Mouse (Mus musculus) heart, postnatal 10 days (tissue): ENCODE measurements around the gene Gm43738. TPM values are rescaled to one million over a fixed set of nuclear protein-coding genes. Genes with fewer than 3 reads are reported as not detected.
"Not testable (repeated sequence)": the region's sequence is repeated elsewhere in the genome, so short reads cannot be mapped to it uniquely, and the experiment has no call there.

ENCODE experiments used
- DNase-seq, 2 experiments: peaks; one replicate each; pipeline ENCODE4 v3.0.0; 2021
- intact Hi-C: fragments of 180-260 bp; cut with DNase I; formaldehyde crosslinking; loops from one replicate; pipeline ENCODE4 v1.15.1; 2025
- total RNA-seq, 2 experiments: library from RNA; stranded (reverse); gene quantifications; 2 replicates each; pipeline ENCODE4 v1.2.3; 2021

Gene Gm43738
- total RNA-seq, 2 experiments from 2014 or later, result not detected

DNA sequence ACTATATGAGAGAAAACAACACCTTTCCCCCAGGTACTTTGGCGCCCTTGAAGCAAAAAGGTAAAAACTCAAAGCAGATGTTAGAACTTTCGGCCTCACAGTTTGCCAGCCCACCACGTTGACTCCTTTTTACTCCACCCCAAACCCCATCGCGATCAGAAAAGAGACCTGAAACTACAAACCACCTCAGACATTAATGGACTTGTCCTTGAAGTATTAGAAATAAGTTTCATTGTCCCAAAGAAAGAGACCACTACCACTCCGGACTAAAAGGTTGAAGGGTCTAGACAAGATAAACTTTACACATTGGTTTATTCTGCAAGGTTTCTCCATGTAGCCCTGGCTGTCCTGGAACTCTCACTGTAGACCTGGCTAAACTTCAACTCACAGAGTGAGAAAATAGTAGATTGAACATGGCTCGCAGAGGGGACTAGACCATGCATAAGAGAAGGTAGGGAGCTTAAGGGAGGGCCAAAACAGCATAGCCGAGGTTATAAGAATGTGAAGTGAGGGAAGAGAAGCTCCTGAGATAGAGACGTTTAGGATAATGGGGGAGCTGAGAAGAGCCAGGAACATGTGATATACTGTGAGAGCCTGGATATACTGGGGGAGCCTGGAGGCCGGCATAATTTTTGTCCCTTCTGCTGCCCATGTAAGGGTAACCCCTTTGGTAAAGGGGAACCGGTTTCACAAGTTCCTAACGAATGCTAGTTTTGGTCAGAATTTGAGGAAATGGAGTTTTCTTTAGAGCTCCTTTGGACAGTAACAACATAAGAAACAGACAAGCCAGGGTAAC is 1.8 kb upstream of the Gm43738 start:
- no peak for DNase-seq
- intact Hi-C loops, result loop anchor here (10.0 kb wide), 1 partner anchor 202 kb away; no protein-coding TSS in a partner anchor

- DNase-seq, result peak; percentile 97 to 98
- intact Hi-C loops, result loop anchor here (10.0 kb wide), 1 partner anchor 203 kb away; no protein-coding TSS in a partner anchor
Measured at GRCm38 (mm10) chr3:89101812-89102494, 1.1 kb upstream of the Gm43738 start, which contains the start of gene Fdps. TSS of gene Fdps (minus strand) at chr3:89101959.

DNA sequence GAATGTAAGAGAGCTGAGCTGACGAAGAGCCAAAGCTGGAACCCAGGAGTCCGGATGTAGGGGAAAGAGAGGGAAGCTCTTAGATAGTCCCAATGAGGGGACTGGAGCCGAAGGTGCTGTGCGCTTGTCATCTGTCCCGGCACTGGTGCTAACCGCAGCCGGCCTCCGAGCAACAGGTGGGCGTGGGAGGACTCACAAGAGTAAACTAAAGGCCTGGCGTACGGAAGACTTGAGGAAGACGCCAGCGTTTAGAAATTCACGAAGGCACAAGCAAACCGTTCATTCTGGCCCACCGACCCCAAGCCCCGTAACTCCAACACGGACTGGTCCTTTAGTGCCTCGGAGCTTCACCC is 536 bp upstream of the Gm43738 start:
- intact Hi-C loops, result loop anchor here (10.0 kb wide), 1 partner anchor 203 kb away; no protein-coding TSS in a partner anchor
- DNase-seq, result no peak

- intact Hi-C loops, result loop anchor here (5.0 kb wide), 1 partner anchor 63 kb away; no protein-coding TSS in a partner anchor
- no peak for DNase-seq
Measured at GRCm38 (mm10) chr3:89094021-89094420, 6.9 kb downstream of the Gm43738 start.

DNA sequence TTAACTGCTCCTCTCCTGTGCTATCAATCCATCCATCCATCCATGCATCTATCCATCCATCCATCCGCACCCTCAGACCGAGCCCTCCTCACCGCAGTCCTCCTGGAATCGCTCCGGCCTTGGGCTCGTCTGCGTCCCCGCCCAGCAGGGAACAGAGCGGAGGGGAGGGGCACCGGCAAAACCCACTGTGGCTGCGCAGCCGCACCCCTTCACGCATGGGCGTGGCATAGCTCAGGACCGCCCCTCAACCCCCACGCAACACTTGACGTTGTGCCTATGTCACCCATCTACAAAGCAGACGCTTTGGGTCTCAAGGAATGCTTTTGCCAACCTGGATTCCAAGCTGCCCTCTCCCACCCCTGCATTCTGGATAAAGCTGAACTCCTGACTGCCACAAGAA is 7.7 kb downstream of the Gm43738 start, which contains the start of gene Rusc1:
Rusc1 (minus strand) TSS at position 137 of the 400 bp plus-strand sequence.
- DNase-seq, result peak; percentile 84 to 87
- intact Hi-C loops, result loop anchor here (5.0 kb wide), 1 partner anchor 64 kb away; no protein-coding TSS in a partner anchor

GRCm38 (mm10) chr3:89092509-89093090 is 8.3 kb downstream of the Gm43738 start:
- DNase-seq, result no peak
- intact Hi-C loops, result loop anchor here (5.0 kb wide), 1 partner anchor 65 kb away; no protein-coding TSS in a partner anchor

DNA sequence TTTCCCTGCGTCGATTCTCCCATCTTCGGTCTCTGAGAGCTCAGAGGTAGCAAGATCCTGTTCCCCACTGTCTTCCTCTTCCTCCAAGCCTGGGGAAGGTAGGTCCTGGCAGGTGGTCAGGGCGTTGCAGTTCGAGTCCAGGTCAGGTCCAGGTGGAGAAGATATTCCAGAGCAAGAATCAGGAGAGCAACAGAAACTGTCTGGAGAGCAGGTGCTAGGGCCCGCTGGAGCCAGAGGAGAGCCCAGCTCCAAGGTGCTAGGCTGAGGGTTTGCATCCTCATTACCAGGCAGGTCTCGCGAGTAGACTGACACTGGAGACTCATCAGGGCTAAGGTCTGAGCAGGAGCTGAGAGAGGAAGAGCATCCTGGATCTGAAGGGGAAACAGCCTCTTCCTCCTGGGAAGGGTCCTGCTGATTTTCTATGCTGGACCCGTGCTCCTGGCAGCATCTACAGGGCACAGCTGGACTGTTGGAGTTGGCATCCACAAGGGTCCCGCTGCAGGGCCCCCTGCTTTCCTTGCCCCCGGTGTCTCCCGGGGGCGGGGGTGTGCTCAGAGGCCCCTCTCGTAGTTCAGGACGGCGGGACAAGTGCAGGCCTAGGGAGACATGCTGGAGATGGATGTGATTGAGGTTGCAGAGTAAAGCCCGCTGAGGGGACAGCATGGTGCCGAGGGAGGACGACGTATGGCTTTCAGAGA is 8.9 kb downstream of the Gm43738 start:
- DNase-seq, result no peak
- intact Hi-C loops, result loop anchor here (5.0 kb wide), 1 partner anchor 65 kb away; no protein-coding TSS in a partner anchor

DNA sequence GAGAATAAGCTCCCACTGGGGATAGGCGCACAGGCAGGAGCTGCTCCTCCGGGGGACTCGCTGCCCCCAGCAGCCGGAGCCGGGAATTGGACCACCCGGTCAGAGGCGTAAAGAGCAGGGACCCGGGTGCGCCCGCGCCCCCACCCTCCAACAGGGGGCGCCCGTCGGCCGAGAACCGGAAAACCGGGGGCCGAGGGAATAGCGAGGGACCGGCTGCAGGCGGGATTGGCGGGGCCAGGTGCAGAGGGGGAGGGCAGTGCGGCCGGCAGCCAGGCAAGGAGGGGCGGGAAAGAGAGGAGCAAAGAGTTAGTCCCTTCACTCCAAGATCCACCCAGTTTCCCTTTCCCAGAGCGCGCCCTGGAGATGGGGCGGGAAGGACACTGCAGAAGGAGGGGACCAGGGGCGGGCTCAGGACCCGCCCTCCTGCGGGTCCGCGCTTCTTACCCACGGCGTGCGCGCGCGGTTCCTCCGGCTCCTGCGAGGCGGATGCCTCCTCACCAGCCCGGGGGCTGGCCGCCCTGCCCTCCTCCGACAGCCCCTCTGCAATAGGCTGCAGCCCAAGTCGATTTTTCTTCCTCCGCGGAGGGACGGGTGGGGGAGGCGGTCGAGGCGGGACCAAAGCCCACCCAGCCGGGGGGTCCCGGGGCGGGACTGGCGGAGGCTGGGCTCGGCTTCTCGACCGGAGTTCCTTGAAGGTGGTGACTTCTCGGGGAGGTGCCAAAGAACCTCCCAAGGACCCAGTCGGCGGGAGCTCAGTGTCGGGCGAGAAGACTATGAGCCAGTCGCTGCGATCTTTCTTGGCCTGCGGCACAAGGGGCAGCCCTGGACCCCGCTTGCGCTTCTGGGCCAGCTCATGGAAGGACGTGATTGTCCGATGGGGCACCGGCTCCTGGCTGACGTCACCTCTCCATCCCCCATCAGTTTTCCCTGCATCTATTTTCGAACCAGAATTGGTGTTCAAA is 9.9 kb downstream of the Gm43738 start:
- DNase-seq, result peak; percentile 85 to 88
- intact Hi-C loops, result loop anchor here (1.0 to 5.0 kb wide), 2 partner anchors 66 to 125 kb away; no protein-coding TSS in a partner anchor

- intact Hi-C loops, result loop anchor here (1.0 to 5.0 kb wide), 2 partner anchors 67 to 126 kb away; no protein-coding TSS in a partner anchor
- DNase-seq, result peak; percentile 91
Measured at GRCm38 (mm10) chr3:89089882-89090591, 10.9 kb downstream of the Gm43738 start.

DNA sequence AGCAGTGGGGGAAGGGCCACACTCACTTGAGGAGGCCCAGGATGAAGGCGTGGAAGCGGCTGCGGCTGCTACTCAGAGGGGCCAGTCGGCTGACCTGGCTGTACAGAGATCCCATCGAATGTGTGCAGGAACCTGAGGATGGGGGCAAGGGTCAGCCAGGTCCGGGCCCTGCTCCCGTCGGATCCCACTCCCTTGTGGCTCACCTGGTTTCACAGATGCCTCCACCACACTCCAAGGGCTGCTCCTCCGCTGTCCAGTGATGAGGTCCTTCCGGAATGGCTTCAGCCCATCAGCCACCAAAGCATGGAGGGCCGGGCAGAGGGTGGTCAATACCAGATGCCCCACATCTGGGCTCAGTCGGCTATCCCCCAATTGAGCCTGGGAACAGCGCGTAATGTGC is 11.9 kb downstream of the Gm43738 start:
- no peak for DNase-seq
- intact Hi-C loops, result no loop called here

DNA sequence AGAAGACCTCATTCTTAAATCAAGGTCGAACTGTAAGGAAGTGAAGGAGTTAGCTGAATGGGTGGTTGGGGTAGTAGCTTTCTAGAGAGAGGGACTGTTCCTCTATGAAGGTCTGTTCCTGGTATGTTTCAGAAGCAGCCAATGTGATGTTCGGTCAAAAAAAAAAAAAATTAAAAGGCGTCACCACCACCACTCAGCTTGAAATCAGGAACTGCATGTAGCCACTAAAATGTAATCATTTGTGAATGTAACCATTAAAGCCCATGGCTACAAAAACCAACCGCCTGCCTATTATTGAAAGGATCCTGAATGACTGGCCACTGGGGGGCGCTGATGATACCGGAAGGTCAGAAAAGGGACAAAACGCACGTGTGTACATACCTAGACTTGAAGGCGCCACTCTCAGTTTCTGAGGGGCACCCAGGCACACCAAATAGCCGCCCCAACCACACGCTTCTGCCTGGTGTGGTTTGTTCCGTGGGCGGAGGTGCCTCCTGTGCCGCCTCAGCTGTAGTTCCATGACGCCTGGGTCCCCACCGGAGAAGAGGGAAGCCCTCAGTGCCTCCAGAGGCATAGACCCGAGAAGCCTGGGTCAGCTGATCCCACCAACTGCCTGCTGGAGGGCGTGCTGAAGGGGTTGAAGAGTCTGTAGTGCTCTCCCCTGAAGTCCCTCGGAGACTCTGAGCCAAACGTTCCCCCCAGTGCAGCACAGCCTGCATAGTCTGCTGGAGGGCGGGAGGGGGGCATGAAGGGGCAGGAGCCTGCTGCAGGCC is 13.4 kb downstream of the Gm43738 start:
- DNase-seq, result peak; percentile 74 to 91
- intact Hi-C loops, result no loop called here

GRCm38 (mm10) chr3:89084654-89085190 is 16.2 kb downstream of the Gm43738 start:
- intact Hi-C loops, result no loop called here
- DNase-seq, result no peak

DNA sequence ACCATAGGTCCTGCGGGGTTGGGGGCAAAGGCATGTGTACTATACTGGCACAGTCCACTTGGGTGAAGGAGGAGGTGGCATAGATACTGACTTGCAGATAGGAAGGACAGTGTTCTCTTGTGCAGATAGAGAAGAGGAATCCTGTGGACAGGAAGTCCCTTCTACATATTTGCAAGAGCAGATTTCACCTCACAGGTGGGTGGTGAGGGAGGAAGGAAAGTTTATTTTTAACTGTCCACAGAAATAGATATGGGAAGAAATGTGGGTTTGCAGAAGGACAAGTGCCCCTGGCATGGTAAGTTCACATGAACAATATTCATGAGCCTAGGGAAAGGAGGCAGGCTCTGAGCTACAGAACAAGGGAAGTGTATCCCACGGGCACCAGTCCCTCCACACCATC is 16.8 kb downstream of the Gm43738 start:
- DNase-seq, result no peak
- intact Hi-C loops, result no loop called here

- DNase-seq, intact Hi-C loops: not testable (repeated sequence)
Measured at GRCm38 (mm10) chr3:89082287-89082686, 18.6 kb downstream of the Gm43738 start.

DNA sequence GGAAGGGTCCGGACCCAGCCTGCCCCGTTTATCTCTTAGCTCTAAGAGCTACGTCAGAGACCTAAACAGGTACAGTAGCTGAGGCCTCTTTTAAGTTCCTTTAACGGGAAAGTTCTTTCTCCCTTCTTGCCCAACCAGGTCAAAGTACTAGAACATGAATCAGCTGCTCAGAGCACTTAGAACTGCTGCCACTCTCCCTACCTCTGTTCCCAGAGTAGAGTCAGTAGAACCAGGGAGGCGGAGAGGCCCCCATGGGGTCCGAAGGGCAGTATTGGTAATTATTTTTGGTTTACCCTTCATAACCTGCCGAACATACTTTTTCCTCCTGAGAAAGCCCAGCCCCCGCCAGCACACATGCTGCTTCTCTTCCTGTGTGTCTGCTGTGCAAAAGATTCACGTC is 23.5 kb downstream of the Gm43738 start:
- DNase-seq, result no peak
- intact Hi-C loops, result no loop called here

GRCm38 (mm10) chr3:89067265-89067664 is 33.6 kb downstream of the Gm43738 start:
- DNase-seq, result no peak
- intact Hi-C loops, result no loop called here

DNA sequence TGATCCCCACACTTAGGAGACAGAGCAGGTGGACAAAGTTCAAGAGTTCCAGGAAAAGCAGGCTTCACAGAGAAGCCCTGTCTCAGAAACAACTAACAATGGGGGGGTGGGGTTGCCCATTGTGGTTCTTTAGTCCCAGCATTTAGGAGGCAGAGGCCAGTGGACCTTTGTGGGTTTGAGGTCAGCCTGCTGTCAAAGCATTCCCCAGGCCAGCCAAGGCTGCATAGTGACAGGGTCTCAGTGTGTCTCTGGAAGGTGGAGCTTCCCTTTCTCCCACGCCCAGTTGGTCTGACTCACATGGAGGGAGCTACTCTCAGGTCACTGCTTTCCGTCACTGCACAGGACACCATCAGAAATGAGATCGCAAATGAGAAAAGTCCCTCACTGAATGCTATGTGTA is 39.2 kb downstream of the Gm43738 start:
- no peak for DNase-seq
- intact Hi-C loops, result no loop called here
